Mouse (Mus musculus) C3H10T1/2 (cell line): ENCODE results near the gene Zgrf1. TPM values are rescaled to one million over a fixed set of nuclear protein-coding genes. Genes with fewer than 3 reads are reported as not detected.

Source experiments
- polyA plus RNA-seq, 2 experiments: library from polyadenylated mRNA; unstranded; fragments of >200 nt; fragmentation: generic; extraction: Trizol; gene quantifications; one replicate each; pipeline ENCODE4 v1.2.1; 2012; ENCODE audit warnings: missing spikeins in 2 of 2

Gene Zgrf1
- polyA plus RNA-seq: under 1 TPM; 0.14 to 0.96 TPM

GRCm38 (mm10) chr3:127552973-127553719 lies at the start of gene Zgrf1, which contains the start of gene Larp7:
Gene Zgrf1, plus strand, starts transcription at chr3:127553489.
Gene Larp7, minus strand, starts transcription at chr3:127553349.

GRCm38 (mm10) chr3:127633080-127634032 lies 80.1 kb downstream of the Zgrf1 start, which contains the start of gene Neurog2:
Gene Neurog2, plus strand, starts transcription at chr3:127633135.

Other genes with a start within 250 kb of the Zgrf1 start
- 1 to 10 TPM in 1 of 2 experiments, under 1 TPM in 1; 0.13 to 1.6 TPM for gene Ank2, start 54.1 kb upstream of the Zgrf1 start, polyA plus RNA-seq
- 10 to 100 TPM in 1 of 2 experiments, 1 to 10 TPM in 1; 5.2 to 18.2 TPM for gene Larp7, start 140 bp upstream of the Zgrf1 start, polyA plus RNA-seq
- gene Neurog2, start 79.6 kb downstream of the Zgrf1 start, polyA plus RNA-seq: not detected
- gene Alpk1, start 227.0 kb downstream of the Zgrf1 start, polyA plus RNA-seq: 1 to 10 TPM in 1 of 2 experiments, under 1 TPM in 1; 0.15 to 2.7 TPM
- 1 to 10 TPM in 1 of 2 experiments, under 1 TPM in 1; 0.09 to 1.8 TPM for gene Tifa, start 236.3 kb downstream of the Zgrf1 start, polyA plus RNA-seq